Mouse (Mus musculus): ENCODE measurements at regions not wholly inside any gene's neighbourhood (a gene's known extent, or its start where the extent isn't known, plus 50 kb on each side); places are given as distances from the start of the nearest gene placed in this dataset.

GRCm38 (mm10) chr7:98768460-98768859, 65.6 kb downstream of the Thap12 start:
- Histone ChIP-seq H3K27me3 (replicated peaks; ENCODE audit: low read depth, poor library complexity, severe bottlenecking) (peaks cover 14% of the 10 kb centered on the region), H3K4me3 (no peak overlapping the region), H3K36me3 (replicated peaks) (no peaks in the 10 kb centered on the region), H3K27ac (replicated peaks) (no peak overlapping the region), H3K4me1 (peaks cover 18% of the 10 kb centered on the region), H3K9me3 (no peaks in the 10 kb centered on the region)
- no peak for DNase-seq (ENCODE audit: low spot score)
- 83% methylated on average over 2 of the region's 2 CpGs for WGBS

DNA sequence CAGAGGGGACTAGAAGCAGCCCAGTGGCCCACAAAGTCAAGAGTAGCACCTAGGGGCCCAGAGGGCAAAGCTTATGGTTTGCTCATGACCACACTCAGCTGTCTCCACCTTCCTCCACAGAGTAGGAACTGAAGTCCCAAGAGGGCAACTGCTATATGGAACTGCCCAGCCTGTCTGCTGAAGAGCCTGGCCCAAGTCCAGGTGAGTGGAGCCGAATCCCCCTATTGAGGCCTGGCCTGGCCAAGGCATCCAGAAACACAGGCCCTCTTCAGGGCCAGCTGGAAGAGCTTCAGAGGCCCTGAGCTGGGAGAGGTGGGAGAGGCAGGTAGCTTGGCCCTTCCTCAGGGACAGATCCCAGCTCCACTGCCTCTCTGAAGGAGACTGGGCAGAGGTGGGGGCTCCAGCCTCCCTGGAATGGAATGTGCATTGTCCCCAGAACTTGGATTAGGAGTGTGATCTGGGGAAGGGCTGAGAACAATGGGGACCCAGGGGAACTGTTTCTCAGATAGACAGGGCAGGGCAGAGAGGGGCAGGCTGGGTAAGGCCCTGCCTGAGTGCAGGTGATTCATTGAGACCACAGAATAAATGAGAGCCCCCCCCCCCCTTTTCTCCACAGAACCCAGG, 65.7 kb upstream of the Wnt11 start:
- DNase-seq (ENCODE audit: low spot score): no peak
- WGBS: 90% methylated on average over 1 of the region's 1 CpGs

DNA sequence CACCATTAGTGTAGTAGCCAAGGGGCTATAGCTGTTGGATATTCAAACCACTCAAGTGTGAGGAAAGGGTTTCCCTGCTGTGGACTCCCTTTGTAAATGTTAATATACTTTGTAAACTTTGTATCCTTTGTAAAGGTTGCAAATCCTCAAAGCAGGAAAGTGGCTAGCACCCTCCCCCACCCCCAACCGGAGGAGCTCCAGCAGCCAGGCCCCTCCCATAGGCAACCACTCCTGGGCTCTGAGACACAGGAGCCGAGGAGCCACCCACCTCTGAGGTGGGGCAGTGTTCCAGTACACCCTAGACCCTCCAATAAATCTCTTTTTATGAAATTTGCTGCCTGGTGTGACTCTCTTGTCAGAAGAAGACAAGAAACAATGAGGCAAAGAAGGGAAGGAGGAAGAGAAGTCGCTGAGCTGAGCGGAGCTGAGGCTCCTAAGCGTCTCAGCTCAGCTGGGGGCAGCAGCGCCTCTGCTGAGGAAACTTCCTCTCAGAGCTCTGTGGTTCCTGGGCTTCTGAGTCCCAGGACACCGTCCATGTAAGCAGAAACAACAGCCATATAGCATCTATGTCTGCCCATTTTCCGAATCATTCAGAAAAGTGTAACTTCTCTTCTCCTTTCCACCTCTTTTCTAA, 64.5 kb upstream of the Wnt11 start:
- H3K27me3 ChIP-seq (replicated peaks; ENCODE audit: low read depth, poor library complexity, severe bottlenecking): peaks cover 14% of the 10 kb centered on the region
- DNase-seq (ENCODE audit: low spot score): peak; percentile 27
- H3K4me1 ChIP-seq: peaks cover 18% of the 10 kb centered on the region
- H3K4me3 ChIP-seq: peak overlapping the region; percentile 25; the same call in 1 of the 2 replicates
- H3K9me3 ChIP-seq: no peaks in the 10 kb centered on the region
- H3K27ac ChIP-seq (replicated peaks): peak overlapping the region; percentile 62
- WGBS: 8% methylated on average over 8 of the region's 8 CpGs
- H3K36me3 ChIP-seq (replicated peaks): no peaks in the 10 kb centered on the region

More for the DNA sequence above, 65.7 kb upstream of the Wnt11 start:
- Histone ChIP-seq H3K4me1 (peaks cover 18% of the 10 kb centered on the region), H3K27ac (replicated peaks) (no peak overlapping the region), H3K9me3 (no peaks in the 10 kb centered on the region), H3K4me3 (no peak overlapping the region), H3K36me3 (replicated peaks) (no peaks in the 10 kb centered on the region), H3K27me3 (replicated peaks; ENCODE audit: low read depth, poor library complexity, severe bottlenecking) (peaks cover 14% of the 10 kb centered on the region)

- peak overlapping the region; percentile 62 for H3K27ac ChIP-seq (replicated peaks)
- no peak overlapping the region for H3K4me3 ChIP-seq
- peaks cover 18% of the 10 kb centered on the region for H3K4me1 ChIP-seq
- no peaks in the 10 kb centered on the region for H3K36me3 ChIP-seq (replicated peaks)
- no peaks in the 10 kb centered on the region for H3K9me3 ChIP-seq
- WGBS: 50% methylated on average over 7 of the region's 7 CpGs
- H3K27me3 ChIP-seq (replicated peaks; ENCODE audit: low read depth, poor library complexity, severe bottlenecking): peaks cover 14% of the 10 kb centered on the region
- no peak for DNase-seq (ENCODE audit: low spot score)
Observed at GRCm38 (mm10) chr7:98771134-98771775, 63.7 kb upstream of the Wnt11 start.

- no peak overlapping the region for H3K27ac ChIP-seq (replicated peaks)
- no peak for DNase-seq (ENCODE audit: low spot score)
- no peaks in the 10 kb centered on the region for H3K9me3 ChIP-seq
- 52% methylated on average over 4 of the region's 4 CpGs for WGBS
- peaks cover 28% of the 10 kb centered on the region for H3K27me3 ChIP-seq (replicated peaks; ENCODE audit: low read depth, poor library complexity, severe bottlenecking)
- peaks cover 35% of the 10 kb centered on the region for H3K4me1 ChIP-seq
- H3K36me3 ChIP-seq (replicated peaks): no peaks in the 10 kb centered on the region
- no peak overlapping the region for H3K4me3 ChIP-seq
Observed at GRCm38 (mm10) chr7:98774597-98774996, 60.3 kb upstream of the Wnt11 start.

GRCm38 (mm10) chr7:98775031-98775430, 59.9 kb upstream of the Wnt11 start:
- no peaks in the 10 kb centered on the region for H3K9me3 ChIP-seq
- H3K27me3 ChIP-seq (replicated peaks; ENCODE audit: low read depth, poor library complexity, severe bottlenecking): peaks cover 28% of the 10 kb centered on the region
- H3K36me3 ChIP-seq (replicated peaks): no peaks in the 10 kb centered on the region
- 80% methylated on average over 8 of the region's 8 CpGs for WGBS
- no peak for DNase-seq (ENCODE audit: low spot score)
- no peak overlapping the region for H3K27ac ChIP-seq (replicated peaks)
- H3K4me1 ChIP-seq: peaks cover 33% of the 10 kb centered on the region
- H3K4me3 ChIP-seq: no peak overlapping the region

DNA sequence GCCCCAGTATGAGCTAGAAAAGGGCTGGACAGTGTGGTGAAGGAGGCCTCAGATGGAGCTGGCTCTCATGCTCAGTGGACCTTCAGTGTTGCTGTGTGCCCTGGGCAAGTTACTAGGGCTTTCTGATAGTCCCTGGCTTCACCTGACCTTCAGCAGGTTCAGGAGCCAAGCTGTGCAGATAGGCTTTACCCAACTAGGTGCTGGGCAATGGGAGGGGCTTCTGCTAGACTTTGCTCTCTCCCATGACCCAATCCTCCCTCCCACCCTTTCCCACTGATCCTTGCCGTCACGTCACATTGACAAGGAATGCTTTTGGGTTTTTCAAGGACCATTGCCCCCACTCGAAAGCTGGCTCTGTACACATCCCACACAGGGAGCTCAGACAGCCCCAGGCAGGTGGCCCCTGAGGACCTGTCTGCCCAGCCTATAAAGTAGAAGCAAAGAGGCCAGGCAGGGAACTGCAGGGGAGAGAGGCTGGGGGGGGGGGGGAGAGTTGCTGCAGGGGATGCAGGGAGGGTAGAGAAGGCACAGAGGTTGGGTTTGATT, 57.5 kb upstream of the Wnt11 start:
- DNase-seq (ENCODE audit: low spot score): no peak
- Histone ChIP-seq H3K27me3 (replicated peaks; ENCODE audit: low read depth, poor library complexity, severe bottlenecking) (peaks cover 22% of the 10 kb centered on the region), H3K4me1 (peaks cover 22% of the 10 kb centered on the region), H3K27ac (replicated peaks) (no peak overlapping the region), H3K4me3 (no peak overlapping the region), H3K36me3 (replicated peaks) (no peaks in the 10 kb centered on the region), H3K9me3 (no peaks in the 10 kb centered on the region)
- WGBS: 46% methylated on average over 3 of the region's 3 CpGs

GRCm38 (mm10) chr7:98778929-98779328, 56.0 kb upstream of the Wnt11 start:
- Histone ChIP-seq H3K9me3 (no peaks in the 10 kb centered on the region), H3K27ac (replicated peaks) (0 out of 2 replicates have a peak overlapping the region, but pooled peaks have one; percentile 44), H3K27me3 (replicated peaks; ENCODE audit: low read depth, poor library complexity, severe bottlenecking) (peaks cover 22% of the 10 kb centered on the region), H3K4me1 (peaks cover 31% of the 10 kb centered on the region), H3K36me3 (replicated peaks) (no peaks in the 10 kb centered on the region), H3K4me3 (no peak overlapping the region)
- 17% methylated on average over 5 of the region's 5 CpGs for WGBS
- peak; percentile 81 for DNase-seq (ENCODE audit: low spot score)

DNA sequence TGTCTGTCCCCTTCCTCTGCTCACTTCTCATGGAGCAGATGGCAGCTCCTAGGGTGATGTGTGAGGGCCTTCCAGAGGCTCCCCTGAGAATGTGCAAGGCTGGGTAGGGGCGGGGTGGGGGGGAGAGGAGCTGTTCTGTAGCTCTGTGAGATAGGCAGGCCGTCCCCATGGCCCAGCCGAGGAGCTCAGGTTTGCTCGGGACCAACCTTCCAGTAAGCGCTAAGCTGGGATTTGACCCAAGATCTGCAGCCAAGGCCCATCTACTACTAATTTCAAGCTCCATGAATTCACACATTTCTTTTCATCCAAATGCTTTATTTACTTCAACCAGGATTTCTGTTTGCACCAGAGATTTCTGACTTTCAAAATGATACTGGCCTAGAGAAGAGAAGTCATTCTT, 51.4 kb upstream of the Wnt11 start:
- 71% methylated on average over 5 of the region's 5 CpGs for WGBS

DNA sequence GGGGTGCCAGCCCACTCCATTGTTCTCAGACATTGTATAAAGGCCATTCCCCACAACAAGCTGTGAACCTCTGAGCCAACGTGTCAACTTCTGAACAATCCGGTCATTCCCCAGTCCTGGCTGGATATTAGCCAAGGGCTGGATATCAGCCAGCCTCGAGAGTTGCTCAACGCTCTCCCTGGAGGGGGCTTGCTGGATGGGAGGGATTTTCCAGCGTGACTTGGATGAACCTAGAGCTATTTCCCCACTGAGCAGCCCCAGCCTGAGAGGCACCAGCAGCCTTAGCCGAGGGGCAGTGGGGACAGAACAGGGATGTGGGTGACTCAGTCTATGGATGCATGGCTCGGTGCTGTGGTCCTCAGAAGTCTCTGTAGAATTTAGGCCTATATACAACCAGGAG, 51.0 kb upstream of the Wnt11 start:
- Histone ChIP-seq H3K36me3 (replicated peaks) (no peaks in the 10 kb centered on the region), H3K4me3 (peak overlapping the region; percentile 16; the same call in 1 of the 2 replicates), H3K4me1 (peaks cover 45% of the 10 kb centered on the region), H3K27ac (replicated peaks) (peak overlapping the region; percentile 57), H3K27me3 (replicated peaks; ENCODE audit: low read depth, poor library complexity, severe bottlenecking) (peaks cover 23% of the 10 kb centered on the region), H3K9me3 (no peaks in the 10 kb centered on the region)
- no peak for DNase-seq (ENCODE audit: low spot score)
- 36% methylated on average over 7 of the region's 7 CpGs for WGBS

More for the DNA sequence above, 51.4 kb upstream of the Wnt11 start:
- Histone ChIP-seq H3K27me3 (replicated peaks; ENCODE audit: low read depth, poor library complexity, severe bottlenecking) (peaks cover 23% of the 10 kb centered on the region), H3K36me3 (replicated peaks) (no peaks in the 10 kb centered on the region), H3K4me1 (peaks cover 50% of the 10 kb centered on the region), H3K9me3 (no peaks in the 10 kb centered on the region), H3K4me3 (no peak overlapping the region), H3K27ac (replicated peaks) (peak overlapping the region; percentile 57; the same call in 1 of the 2 replicates)
- no peak for DNase-seq (ENCODE audit: low spot score)

GRCm38 (mm10) chr7:98784369-98784931, 50.5 kb upstream of the Wnt11 start:
- Histone ChIP-seq H3K36me3 (replicated peaks) (no peaks in the 10 kb centered on the region), H3K9me3 (no peaks in the 10 kb centered on the region), H3K27me3 (replicated peaks; ENCODE audit: low read depth, poor library complexity, severe bottlenecking) (peaks cover 23% of the 10 kb centered on the region), H3K4me1 (peaks cover 44% of the 10 kb centered on the region), H3K27ac (replicated peaks) (peak overlapping the region; percentile 57), H3K4me3 (peak overlapping the region; percentile 16; the same call in 1 of the 2 replicates)
- WGBS: 42% methylated on average over 15 of the region's 15 CpGs
- peak; percentile 56 for DNase-seq (ENCODE audit: low spot score)

Measured in embryonic facial prominence, embryonic 10.5 days (tissue).